Mouse (Mus musculus) R1 (cell line): ENCODE measurements around the gene Mapk9.
"Not testable (repeated sequence)": the region's sequence is repeated elsewhere in the genome, so short reads cannot be mapped to it uniquely, and the experiment has no call there.

Experiments
- DNase-seq: peaks from one replicate; pipeline ENCODE4 v3.0.0-alpha.2; 2018; ENCODE audit warnings: low read depth, low spot score

The Mapk9 gene

GRCm38 (mm10) chr11:49846401-49847070 is at the start of gene Mapk9:
Gene Mapk9 (plus strand): TSS chr11:49846751.
- peak; percentile 98 for DNase-seq

- DNase-seq, result no peak
These were observed 47.6 kb upstream of the Mapk9 start for GRCm38 (mm10) chr11:49798931-49799330.

- DNase-seq, result no peak
These were observed 45.0 kb upstream of the Mapk9 start for GRCm38 (mm10) chr11:49801516-49801915.

- DNase-seq, result peak; percentile 68
These were observed 42.8 kb upstream of the Mapk9 start for GRCm38 (mm10) chr11:49803801-49804200.

- peak; percentile 94 for DNase-seq
These were observed 40.3 kb upstream of the Mapk9 start for GRCm38 (mm10) chr11:49806218-49806617.

- DNase-seq, result peak; percentile 85
These were observed 37.6 kb upstream of the Mapk9 start for GRCm38 (mm10) chr11:49808946-49809345.

GRCm38 (mm10) chr11:49810696-49811095 is 35.9 kb upstream of the Mapk9 start:
- DNase-seq, result not testable (repeated sequence)

- DNase-seq, result no peak
These were observed 35.4 kb upstream of the Mapk9 start for GRCm38 (mm10) chr11:49811099-49811541.

- DNase-seq, result no peak
These were observed 34.7 kb upstream of the Mapk9 start for GRCm38 (mm10) chr11:49811879-49812278.

GRCm38 (mm10) chr11:49818869-49819566 is 27.5 kb upstream of the Mapk9 start:
- DNase-seq, result peak; percentile 16

- no peak for DNase-seq
These were observed 26.9 kb upstream of the Mapk9 start for GRCm38 (mm10) chr11:49819676-49820075.

- DNase-seq, result no peak
These were observed 25.6 kb upstream of the Mapk9 start for GRCm38 (mm10) chr11:49820928-49821327.

- no peak for DNase-seq
These were observed 25.0 kb upstream of the Mapk9 start for GRCm38 (mm10) chr11:49821546-49821945.

GRCm38 (mm10) chr11:49822337-49822736 is 24.2 kb upstream of the Mapk9 start:
- DNase-seq, result no peak

GRCm38 (mm10) chr11:49824896-49825295 is 21.7 kb upstream of the Mapk9 start:
- peak; percentile 63 for DNase-seq

- no peak for DNase-seq
These were observed 19.3 kb upstream of the Mapk9 start for GRCm38 (mm10) chr11:49827243-49827642.

- no peak for DNase-seq
These were observed 17.3 kb upstream of the Mapk9 start for GRCm38 (mm10) chr11:49829176-49829745.

GRCm38 (mm10) chr11:49831980-49832379 is 14.6 kb upstream of the Mapk9 start:
- no peak for DNase-seq

- DNase-seq, result no peak
These were observed 13.6 kb upstream of the Mapk9 start for GRCm38 (mm10) chr11:49832962-49833361.

GRCm38 (mm10) chr11:49834248-49834647 is 12.3 kb upstream of the Mapk9 start:
- DNase-seq, result no peak

- no peak for DNase-seq
These were observed 11.1 kb upstream of the Mapk9 start for GRCm38 (mm10) chr11:49835257-49835956.
